Comparison of ENCODE assay signal across 18 mouse cellular contexts in the genomic region with DNA sequence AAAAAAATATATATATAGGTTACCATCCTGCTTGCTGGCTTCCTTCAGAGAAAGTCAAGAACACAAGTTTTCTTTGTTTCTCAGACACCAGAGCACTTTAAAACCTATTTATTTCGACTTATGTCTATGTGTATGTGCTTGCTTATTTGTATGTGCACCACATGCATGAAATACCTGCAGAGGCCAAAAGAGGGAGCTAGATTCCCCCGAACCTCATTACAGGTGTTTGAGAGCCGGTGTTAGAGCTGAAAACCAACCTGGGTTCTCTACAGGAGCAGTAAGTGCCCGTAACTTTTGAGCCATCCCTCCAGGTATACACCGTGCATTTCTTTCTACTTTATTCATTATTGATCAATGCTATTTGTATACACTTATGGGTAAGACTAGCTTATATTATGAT. TPM values are rescaled to one million over a fixed set of nuclear protein-coding genes. Genes with fewer than 3 reads are reported as not detected.
"Had no signal": no experiment of that assay in that cellular context is flagged by ENCODE, and none has a peak within 500 bp of the region (broad histone marks: within the 10 kb centered on the region; RNA-seq: fewer than 3 reads in every experiment).

No protein-coding gene starts in this region.

- H3K9ac ChIP-seq: kidney, embryonic 15.5 days; limb, embryonic 12.5 days; liver, embryonic 14.5 days; midbrain, embryonic 12.5 days; neural tube, embryonic 15.5 days had no signal

- H3K4me3 ChIP-seq: kidney, embryonic 15.5 days; limb, embryonic 12.5 days; midbrain, embryonic 12.5 days; myocyte; neural tube, embryonic 15.5 days had no signal

- H3K36me3 ChIP-seq: kidney, embryonic 15.5 days; limb, embryonic 12.5 days; midbrain, embryonic 12.5 days; neural tube, embryonic 15.5 days had no signal

- H3K4me2 ChIP-seq: kidney, embryonic 15.5 days; limb, embryonic 12.5 days; midbrain, embryonic 12.5 days; neural tube, embryonic 15.5 days had no signal

- H3K27ac ChIP-seq: kidney, embryonic 15.5 days; limb, embryonic 12.5 days; liver, embryonic 14.5 days; midbrain, embryonic 12.5 days; neural tube, embryonic 15.5 days had no signal

- H3K4me1 ChIP-seq: kidney, embryonic 15.5 days; limb, embryonic 12.5 days; midbrain, embryonic 12.5 days; neural tube, embryonic 15.5 days had no signal

- H3K9me3 ChIP-seq: kidney, embryonic 15.5 days; midbrain, embryonic 12.5 days; neural tube, embryonic 15.5 days had no signal

- H3K27me3 ChIP-seq: kidney, embryonic 15.5 days; limb, embryonic 12.5 days; midbrain, embryonic 12.5 days; neural tube, embryonic 15.5 days had no signal

- DNase-seq: kidney, adult 18-20 months; kidney, postnatal 25 days; liver; lung, adult 2 months; lung, postnatal 10 days; right cerebral cortex, adult 18-20 months; right cerebral cortex, postnatal 25 days; thymus, postnatal 36 days had no signal

RNA-seq across cellular contexts. Expression of gene Slc5a4b, which starts 48.3 kb away (rescaled TPM):
- total RNA-seq: left cerebral cortex, postnatal 36 days; megakaryocyte-erythroid progenitor cell, adult 5-6 weeks had no signal
- polyA plus RNA-seq: limb, embryonic 12.5 days; lung, adult 2 months; midbrain, embryonic 12.5 days; myocyte; neural tube, embryonic 11.5 days; neural tube, embryonic 15.5 days; thymus, postnatal 0 days had no signal
